Mouse (Mus musculus): Measurements from ENCODE around the gene Iqch. TPM values are rescaled to one million over a fixed set of nuclear protein-coding genes. Genes with fewer than 3 reads are reported as not detected.

Iqch gene
- polyA plus RNA-seq, 1 experiment: not detected

DNA sequence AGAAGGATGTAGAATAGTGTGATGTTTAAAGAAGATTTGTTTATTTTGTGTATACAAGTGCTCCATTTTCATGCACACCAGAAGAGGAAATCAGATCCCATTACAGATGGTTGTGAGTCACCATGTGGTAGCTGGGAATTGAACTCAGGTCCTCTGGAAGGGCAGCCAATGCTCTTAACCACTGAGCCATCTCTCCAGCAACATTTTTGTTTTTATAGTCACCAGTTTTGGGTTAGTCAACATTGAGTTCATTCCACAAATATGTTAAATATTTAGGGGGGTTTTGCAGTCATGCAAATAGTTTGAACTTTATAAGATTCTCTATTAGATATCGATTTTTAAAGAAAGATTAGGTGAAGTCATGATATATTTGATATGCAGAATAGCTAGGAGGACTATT lies 202.1 kb downstream of the Iqch start:
- Histone ChIP-seq H3K4me1 (ENCODE audit: control insufficient read depth, insufficient read depth, low read length) (peaks cover 3% of the 10 kb centered on the region; the same call in 1 of the 2 replicates), H3K27me3 (ENCODE audit: control insufficient read depth, insufficient read depth, low read length) (no peaks in the 10 kb centered on the region), H3K4me3 (replicated peaks; ENCODE audit: insufficient read depth, low read depth, low read length) (no peak overlapping the region), H3K27ac (ENCODE audit: insufficient read depth, low read length) (no peak overlapping the region)
- no peak for DNase-seq
- TF ChIP-seq CTCF (IDR thresholded peaks at IDR 0.05; ENCODE audit: borderline replicate concordance, insufficient read depth, low read depth, low read length) (no peak), POLR2A (IDR thresholded peaks at IDR 0.05; ENCODE audit: borderline replicate concordance, insufficient read depth, low read length) (no peak)
- WGBS: 90% methylated on average over 1 of the region's 1 CpGs

DNA sequence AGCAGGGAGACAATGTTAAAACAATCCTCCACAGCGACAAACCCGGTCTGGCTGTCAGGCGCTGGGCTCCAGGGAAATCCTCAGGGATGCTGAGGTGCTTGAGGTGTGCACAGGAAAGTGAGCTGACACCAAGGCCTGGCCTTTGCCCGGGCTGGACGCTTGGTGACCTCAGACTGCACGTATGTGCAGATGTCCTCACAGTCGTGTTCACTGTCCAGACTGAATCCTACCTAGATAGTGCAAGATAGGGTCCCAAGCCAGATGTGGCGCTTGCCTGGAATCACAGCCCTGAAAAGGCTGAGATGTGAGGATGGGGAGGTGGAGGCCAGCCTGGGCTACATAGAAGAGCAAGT lies 202.9 kb downstream of the Iqch start:
- Histone ChIP-seq H3K4me1 (ENCODE audit: control insufficient read depth, insufficient read depth, low read length) (peaks cover 3% of the 10 kb centered on the region; the same call in 1 of the 2 replicates), H3K27me3 (ENCODE audit: control insufficient read depth, insufficient read depth, low read length) (no peaks in the 10 kb centered on the region), H3K27ac (ENCODE audit: insufficient read depth, low read length) (peak overlapping the region; percentile 19), H3K4me3 (replicated peaks; ENCODE audit: insufficient read depth, low read depth, low read length) (peak overlapping the region; percentile 54)
- WGBS: 3% methylated on average over 8 of the region's 8 CpGs
- no peak for DNase-seq
- TF ChIP-seq CTCF (IDR thresholded peaks at IDR 0.05; ENCODE audit: borderline replicate concordance, insufficient read depth, low read depth, low read length) (no peak), POLR2A (IDR thresholded peaks at IDR 0.05; ENCODE audit: borderline replicate concordance, insufficient read depth, low read length) (no peak)

DNA sequence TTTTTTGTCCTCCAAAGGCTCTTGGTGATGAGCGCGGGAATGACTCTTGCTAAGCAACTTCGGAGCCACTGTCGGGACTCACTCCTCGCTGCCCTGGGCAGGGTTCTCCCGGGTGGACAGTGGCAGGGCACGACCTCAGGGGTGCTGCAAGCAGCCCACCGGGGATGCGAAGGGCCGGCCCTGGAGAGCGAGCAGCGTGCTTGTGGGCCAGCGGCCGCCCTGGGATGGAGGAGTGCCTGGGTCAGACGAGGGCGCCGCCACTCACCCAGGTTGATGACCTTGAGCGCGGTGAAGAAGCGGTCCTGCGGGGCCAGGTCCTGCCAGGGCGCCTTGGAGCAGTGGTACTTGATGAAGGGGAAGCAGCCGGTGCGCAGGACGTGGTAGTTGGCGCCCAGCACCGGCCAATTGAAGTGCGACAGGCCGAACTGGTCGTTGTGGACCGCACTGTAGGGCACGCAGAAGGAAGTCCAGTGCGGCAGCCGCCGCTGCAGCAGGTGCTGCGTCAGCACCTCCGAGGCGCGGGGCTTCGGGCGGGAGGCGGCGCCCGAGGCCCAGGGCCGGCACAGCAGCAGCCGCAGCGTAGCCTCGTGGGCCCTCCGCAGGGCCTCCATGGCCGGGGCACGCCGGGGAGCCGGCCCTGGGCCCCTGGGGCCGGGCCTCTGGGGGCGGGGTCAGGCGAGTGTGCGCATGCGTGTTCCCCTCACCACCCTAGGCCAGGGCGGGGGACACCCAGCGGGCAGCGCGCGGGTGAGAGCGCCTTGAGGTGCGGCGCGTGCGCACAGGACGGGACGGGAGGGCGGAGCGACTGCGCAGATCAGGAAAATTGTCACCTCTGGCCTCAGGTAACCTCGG lies 203.5 kb downstream of the Iqch start, which contains the start of gene 2300009A05Rik:
Gene 2300009A05Rik, minus strand, starts transcription at position 636 of the 852 bp plus-strand sequence.
- Histone ChIP-seq H3K4me1 (ENCODE audit: control insufficient read depth, insufficient read depth, low read length) (peaks cover 3% of the 10 kb centered on the region; the same call in 1 of the 2 replicates), H3K4me3 (replicated peaks; ENCODE audit: insufficient read depth, low read depth, low read length) (peak within 1 kb of the TSS; percentile 54), H3K27me3 (ENCODE audit: control insufficient read depth, insufficient read depth, low read length) (no peaks in the 10 kb centered on the region), H3K27ac (ENCODE audit: insufficient read depth, low read length) (peak within 1 kb of the TSS; percentile 70)
- no peak for TF ChIP-seq CTCF (IDR thresholded peaks at IDR 0.05; ENCODE audit: borderline replicate concordance, insufficient read depth, low read depth, low read length)
- peak; percentile 92 for TF ChIP-seq POLR2A (IDR thresholded peaks at IDR 0.05; ENCODE audit: borderline replicate concordance, insufficient read depth, low read length)
- WGBS: 1% methylated on average over 74 of the region's 74 CpGs
- DNase-seq: peak; percentile 95 to 98

DNA sequence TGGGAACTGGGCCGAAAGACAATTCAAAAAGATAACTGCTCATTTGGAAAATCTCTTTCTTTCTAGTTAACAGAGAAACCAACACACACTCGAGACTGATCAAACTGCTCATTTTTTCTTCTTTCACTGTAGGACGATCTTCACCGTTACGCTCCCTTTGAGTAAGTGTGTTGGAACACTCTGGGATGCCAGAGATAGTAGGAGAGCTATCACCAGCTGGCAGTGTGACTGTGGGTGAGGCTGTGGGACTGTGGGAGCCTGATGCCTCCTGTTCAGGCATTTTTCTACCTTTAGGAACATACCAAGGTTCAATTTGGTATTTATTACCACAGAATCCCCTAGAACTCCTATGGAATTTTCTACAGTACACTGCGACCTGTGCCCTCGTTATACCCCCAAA lies 206.7 kb downstream of the Iqch start:
- Histone ChIP-seq H3K27me3 (ENCODE audit: control insufficient read depth, insufficient read depth, low read length) (no peaks in the 10 kb centered on the region), H3K4me1 (ENCODE audit: control insufficient read depth, insufficient read depth, low read length) (peaks cover 3% of the 10 kb centered on the region; the same call in 1 of the 2 replicates), H3K4me3 (replicated peaks; ENCODE audit: insufficient read depth, low read depth, low read length) (no peak overlapping the region), H3K27ac (ENCODE audit: insufficient read depth, low read length) (no peak overlapping the region)
- WGBS: 40% methylated on average over 7 of the region's 7 CpGs
- TF ChIP-seq CTCF (IDR thresholded peaks at IDR 0.05; ENCODE audit: borderline replicate concordance, insufficient read depth, low read depth, low read length) (no peak), POLR2A (IDR thresholded peaks at IDR 0.05; ENCODE audit: borderline replicate concordance, insufficient read depth, low read length) (no peak)
- DNase-seq: peak; percentile 18 to 34

DNA sequence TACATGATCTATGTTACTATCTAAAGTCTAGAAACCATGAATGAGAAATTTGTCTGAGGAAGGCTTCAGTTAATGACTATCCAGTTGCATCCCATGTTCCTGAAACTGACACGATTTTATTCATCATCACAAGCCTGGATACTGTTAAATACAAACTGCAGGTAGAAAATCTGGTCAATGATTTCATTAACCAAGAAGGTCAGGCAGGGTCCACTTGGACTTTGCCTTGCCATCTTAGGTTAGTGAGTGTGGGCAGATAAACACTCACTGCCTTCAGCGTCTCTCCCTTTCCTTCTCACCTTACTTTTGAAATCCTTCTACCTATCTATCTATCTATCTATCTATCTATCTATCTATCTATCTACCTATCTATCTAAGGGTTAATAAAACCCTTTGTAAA lies 211.0 kb downstream of the Iqch start:
- DNase-seq: no peak
- Histone ChIP-seq H3K27ac (ENCODE audit: insufficient read depth, low read length) (no peak overlapping the region), H3K4me3 (replicated peaks; ENCODE audit: insufficient read depth, low read depth, low read length) (no peak overlapping the region), H3K27me3 (ENCODE audit: control insufficient read depth, insufficient read depth, low read length) (no peaks in the 10 kb centered on the region), H3K4me1 (ENCODE audit: control insufficient read depth, insufficient read depth, low read length) (peaks cover 3% of the 10 kb centered on the region; the same call in 1 of the 2 replicates)
- WGBS: 77% methylated on average over 2 of the region's 2 CpGs
- TF ChIP-seq POLR2A (IDR thresholded peaks at IDR 0.05; ENCODE audit: borderline replicate concordance, insufficient read depth, low read length): no peak
- TF ChIP-seq CTCF (IDR thresholded peaks at IDR 0.05; ENCODE audit: borderline replicate concordance, insufficient read depth, low read depth, low read length): no peak

DNA sequence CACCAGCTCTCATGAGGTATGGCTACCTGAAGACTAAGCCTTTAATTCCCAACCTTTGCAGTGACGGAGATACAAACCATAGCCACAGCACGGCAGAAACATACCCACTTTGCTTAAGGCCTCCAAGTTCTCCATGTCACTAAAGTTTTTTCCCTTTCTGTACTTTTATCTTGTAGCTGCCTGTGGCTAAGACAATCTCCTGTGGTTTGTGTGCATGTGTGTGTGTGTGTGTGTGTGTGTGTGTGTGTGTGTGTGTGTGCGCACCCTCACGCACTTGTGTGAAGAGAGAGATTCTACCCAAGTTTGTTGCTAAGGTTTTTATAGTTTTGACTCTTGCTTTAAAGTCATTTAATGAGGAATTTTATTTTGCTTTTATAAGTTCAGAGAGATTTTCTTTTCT lies 219.5 kb downstream of the Iqch start:
- no peaks in the 10 kb centered on the region; the same call in 1 of the 2 replicates for H3K4me1 ChIP-seq (ENCODE audit: control insufficient read depth, insufficient read depth, low read length)
- DNase-seq: no peak
- H3K27me3 ChIP-seq (ENCODE audit: control insufficient read depth, insufficient read depth, low read length): no peaks in the 10 kb centered on the region
- no peak overlapping the region for H3K27ac ChIP-seq (ENCODE audit: insufficient read depth, low read length)
- 94% methylated on average over 4 of the region's 4 CpGs for WGBS
- TF ChIP-seq CTCF (IDR thresholded peaks at IDR 0.05; ENCODE audit: borderline replicate concordance, insufficient read depth, low read depth, low read length) (no peak), POLR2A (IDR thresholded peaks at IDR 0.05; ENCODE audit: borderline replicate concordance, insufficient read depth, low read length) (no peak)
- H3K4me3 ChIP-seq (replicated peaks; ENCODE audit: insufficient read depth, low read depth, low read length): no peak overlapping the region

DNA sequence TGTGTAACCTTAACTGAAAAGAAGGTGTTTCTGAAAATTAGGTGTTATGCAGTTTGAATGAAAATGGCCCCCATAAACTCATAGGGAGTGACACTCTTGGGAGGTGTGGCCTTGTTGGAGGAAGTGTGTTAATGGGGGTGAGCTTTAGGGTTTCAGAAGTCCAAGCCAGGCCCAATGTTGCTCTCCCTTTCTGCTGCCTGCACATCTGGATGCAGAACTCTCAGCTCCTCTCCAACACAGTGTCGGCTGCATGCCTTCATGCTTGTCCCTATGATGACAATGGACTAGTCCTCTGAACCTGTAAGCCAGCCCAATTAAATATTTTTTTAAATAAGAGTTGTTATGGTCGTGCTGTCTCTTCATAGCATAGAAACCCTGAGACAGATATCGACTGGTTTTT lies 222.0 kb downstream of the Iqch start:
- TF ChIP-seq CTCF (IDR thresholded peaks at IDR 0.05; ENCODE audit: borderline replicate concordance, insufficient read depth, low read depth, low read length) (no peak), POLR2A (IDR thresholded peaks at IDR 0.05; ENCODE audit: borderline replicate concordance, insufficient read depth, low read length) (no peak)
- H3K27ac ChIP-seq (ENCODE audit: insufficient read depth, low read length): no peak overlapping the region
- DNase-seq: no peak
- H3K4me3 ChIP-seq (replicated peaks; ENCODE audit: insufficient read depth, low read depth, low read length): no peak overlapping the region
- H3K4me1 ChIP-seq (ENCODE audit: control insufficient read depth, insufficient read depth, low read length): peaks cover 3% of the 10 kb centered on the region
- 91% methylated on average over 3 of the region's 3 CpGs for WGBS
- no peaks in the 10 kb centered on the region for H3K27me3 ChIP-seq (ENCODE audit: control insufficient read depth, insufficient read depth, low read length)

DNA sequence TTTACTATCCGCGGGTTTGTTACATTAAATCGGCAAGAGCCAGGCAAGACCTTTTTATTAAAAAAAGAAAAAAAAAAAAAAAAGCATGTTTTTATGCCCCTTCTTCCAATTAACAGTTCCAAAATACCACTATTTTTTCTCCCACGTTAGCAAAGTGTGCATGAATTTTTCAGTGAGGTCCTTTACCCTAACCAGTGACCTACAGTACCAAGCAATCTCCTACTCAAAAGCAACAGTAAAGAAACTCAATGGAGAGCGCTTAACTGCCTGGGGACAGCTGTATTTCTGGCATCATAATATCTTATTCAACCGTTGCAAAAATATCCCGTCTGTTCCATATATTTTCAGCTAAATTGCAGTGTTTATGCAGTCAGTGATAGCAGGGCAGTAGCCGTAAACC lies 224.1 kb downstream of the Iqch start:
- DNase-seq: peak in 1 of 2 experiments; percentile 29
- H3K4me1 ChIP-seq (ENCODE audit: control insufficient read depth, insufficient read depth, low read length): peaks cover 9% of the 10 kb centered on the region
- no peak for TF ChIP-seq CTCF (IDR thresholded peaks at IDR 0.05; ENCODE audit: borderline replicate concordance, insufficient read depth, low read depth, low read length)
- TF ChIP-seq POLR2A (IDR thresholded peaks at IDR 0.05; ENCODE audit: borderline replicate concordance, insufficient read depth, low read length): no peak
- H3K27ac ChIP-seq (ENCODE audit: insufficient read depth, low read length): peak overlapping the region; percentile 88
- H3K4me3 ChIP-seq (replicated peaks; ENCODE audit: insufficient read depth, low read depth, low read length): peak overlapping the region; percentile 91
- H3K27me3 ChIP-seq (ENCODE audit: control insufficient read depth, insufficient read depth, low read length): no peaks in the 10 kb centered on the region
- 6% methylated on average over 8 of the region's 8 CpGs for WGBS
